Mouse (Mus musculus) left cerebral cortex, adult 9 months (tissue): ENCODE measurements at regions not wholly inside any gene's neighbourhood (a gene's known extent, or its start where the extent isn't known, plus 50 kb on each side); places are given as distances from the start of the nearest gene placed in this dataset.

ENCODE experiments used
- DNase-seq, 2 experiments: peaks; one replicate each; pipeline ENCODE4 v3.0.0; 2022; ENCODE audit warnings: low spot score in 2 of 2

GRCm38 (mm10) chr15:28081147-28081546 lies 55.5 kb upstream of the Trio start:
- DNase-seq, result no peak

GRCm38 (mm10) chr15:28082411-28082810 lies 56.8 kb upstream of the Trio start:
- DNase-seq, result no peak

- DNase-seq, result no peak
Measured at GRCm38 (mm10) chr15:28105956-28106355, 80.3 kb upstream of the Trio start.

GRCm38 (mm10) chr15:28109916-28110315 lies 84.3 kb upstream of the Trio start:
- DNase-seq, result peak; percentile 48 to 77

GRCm38 (mm10) chr15:28113491-28113890 lies 87.8 kb upstream of the Trio start:
- no peak for DNase-seq

- no peak for DNase-seq
Measured at GRCm38 (mm10) chr15:28114180-28114747, 88.6 kb upstream of the Trio start.

GRCm38 (mm10) chr15:28126846-28127245 lies 76.7 kb upstream of the Dnah5 start:
- DNase-seq, result no peak

- DNase-seq, result no peak
Measured at GRCm38 (mm10) chr15:28129536-28129935, 74.0 kb upstream of the Dnah5 start.

- no peak for DNase-seq
Measured at GRCm38 (mm10) chr15:28131546-28131945, 72.0 kb upstream of the Dnah5 start.

GRCm38 (mm10) chr15:28133171-28133810 lies 70.3 kb upstream of the Dnah5 start:
- DNase-seq, result no peak

- no peak for DNase-seq
Measured at GRCm38 (mm10) chr15:28134206-28134605, 69.3 kb upstream of the Dnah5 start.

GRCm38 (mm10) chr15:28138806-28139205 lies 64.7 kb upstream of the Dnah5 start:
- DNase-seq, result no peak

- DNase-seq, result no peak
Measured at GRCm38 (mm10) chr15:28140301-28140700, 63.3 kb upstream of the Dnah5 start.

GRCm38 (mm10) chr15:28141345-28141744 lies 62.2 kb upstream of the Dnah5 start:
- no peak for DNase-seq

- DNase-seq, result no peak
Measured at GRCm38 (mm10) chr15:28144217-28144616, 59.3 kb upstream of the Dnah5 start.

GRCm38 (mm10) chr15:28144846-28145245 lies 58.7 kb upstream of the Dnah5 start:
- DNase-seq, result no peak

- no peak for DNase-seq
Measured at GRCm38 (mm10) chr15:28151678-28152077, 51.9 kb upstream of the Dnah5 start.
